Mouse (Mus musculus): ENCODE measurements around the gene Git2. TPM values are rescaled to one million over a fixed set of nuclear protein-coding genes. Genes with fewer than 3 reads are reported as not detected.

Git2 gene
- polyA plus RNA-seq, 1 experiment from 2014 or later: 36.5 TPM

- ATAC-seq (no peak), DNase-seq (ENCODE audit: low spot score) (no peak)
- Histone ChIP-seq H3K9ac (replicated peaks; ENCODE audit: low read depth) (no peak overlapping the region), H3K27ac (ENCODE audit: low read length) (no peak overlapping the region), H3K9me3 (ENCODE audit: low read length) (no peaks in the 10 kb centered on the region), H3K4me2 (replicated peaks; ENCODE audit: low read depth, low read length) (peak overlapping the region; percentile 71), H3K36me3 (ENCODE audit: insufficient read depth, low read length) (no peaks in the 10 kb centered on the region), H3K4me3 (ENCODE audit: low read depth, low read length) (peak overlapping the region; percentile 77; the same call in 1 of the 2 replicates), H3K27me3 (replicated peaks; ENCODE audit: insufficient read depth, low read length) (no peaks in the 10 kb centered on the region), H3K4me1 (ENCODE audit: insufficient read depth, low read depth, low read length) (no peaks in the 10 kb centered on the region; the same call in 1 of the 2 replicates)
- TF ChIP-seq CTCF (IDR thresholded peaks at IDR 0.05) (no peak), EP300 (IDR thresholded peaks at IDR 0.05) (no peak)
- WGBS: 51% methylated on average over 15 of the region's 15 CpGs
Observed at GRCm38 (mm10) chr5:114708491-114708890, 66.8 kb downstream of the Git2 start.

- H3K4me3 ChIP-seq (ENCODE audit: low read depth, low read length): peak within 1 kb of the TSS; percentile 77
- no peaks in the 10 kb centered on the region for H3K27me3 ChIP-seq (replicated peaks; ENCODE audit: insufficient read depth, low read length)
- TF ChIP-seq CTCF (IDR thresholded peaks at IDR 0.05): peak; percentile 88
- TF ChIP-seq EP300 (IDR thresholded peaks at IDR 0.05): peak; percentile 57; the same call in 1 of the 2 replicates
- WGBS: 4% methylated on average over 46 of the region's 49 CpGs
- DNase-seq (ENCODE audit: low spot score) (peak; percentile 94), ATAC-seq (peak; percentile 75)
- H3K4me2 ChIP-seq (replicated peaks; ENCODE audit: low read depth, low read length): peak within 1 kb of the TSS; percentile 71
- no peak within 1 kb of the TSS for H3K27ac ChIP-seq (ENCODE audit: low read length)
- peak within 1 kb of the TSS; percentile 57 for H3K9ac ChIP-seq (replicated peaks; ENCODE audit: low read depth)
- no peaks in the 10 kb centered on the region for H3K36me3 ChIP-seq (ENCODE audit: insufficient read depth, low read length)
- no peaks in the 10 kb centered on the region; the same call in 1 of the 2 replicates for H3K4me1 ChIP-seq (ENCODE audit: insufficient read depth, low read depth, low read length)
- no peaks in the 10 kb centered on the region for H3K9me3 ChIP-seq (ENCODE audit: low read length)
Observed at GRCm38 (mm10) chr5:114707265-114708068, 67.8 kb downstream of the Git2 start, which contains the start of gene Tchp. TSS of gene Tchp (plus strand) at chr5:114707760.

DNA sequence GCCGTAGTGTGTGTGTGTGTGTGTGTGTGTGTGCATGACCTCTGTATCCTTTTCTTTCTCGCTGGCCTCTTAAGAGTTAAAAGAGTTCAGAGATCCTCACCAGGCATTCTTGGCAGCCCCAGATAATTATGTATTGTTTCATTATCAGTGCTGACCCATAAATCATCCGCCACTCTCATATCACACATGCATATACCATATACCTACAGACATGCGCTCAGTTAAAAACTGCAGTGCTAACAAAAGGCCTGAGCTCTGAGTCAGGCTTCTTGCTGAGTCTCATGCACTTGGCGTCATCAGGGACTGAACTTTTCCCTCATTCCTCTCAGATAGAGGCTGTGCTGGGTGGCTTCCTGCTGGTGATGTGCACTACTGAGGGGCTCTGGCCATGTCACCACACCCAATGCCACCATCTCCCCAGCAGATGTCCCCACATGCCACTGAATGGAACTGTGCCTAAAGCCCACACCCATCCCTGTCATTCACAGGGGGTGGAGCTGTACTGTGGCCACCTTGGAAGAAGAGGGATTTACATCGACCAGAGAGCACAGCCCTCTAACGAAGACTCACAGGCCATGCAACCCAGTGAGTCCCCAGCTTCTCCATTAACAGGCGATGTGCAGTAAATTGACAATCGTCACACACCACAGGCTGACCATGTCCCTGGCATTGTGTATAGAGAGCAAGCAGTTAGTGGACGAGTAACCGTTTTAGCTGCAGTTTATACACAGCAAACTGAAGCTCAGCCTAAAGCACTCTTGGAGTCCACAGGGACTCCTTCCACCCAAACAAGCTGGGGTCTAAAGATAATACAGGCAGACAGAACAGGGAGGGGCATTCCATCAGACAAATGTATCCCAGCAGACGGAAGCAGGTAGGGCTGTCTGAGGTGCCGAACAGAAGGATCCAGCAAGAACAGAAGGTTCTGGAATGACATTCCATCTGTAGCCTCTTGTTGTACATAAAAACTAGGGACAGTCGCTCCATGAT, 72.6 kb downstream of the Git2 start:
- no peaks in the 10 kb centered on the region for H3K9me3 ChIP-seq (ENCODE audit: low read length)
- no peak for TF ChIP-seq EP300 (IDR thresholded peaks at IDR 0.05)
- TF ChIP-seq CTCF (IDR thresholded peaks at IDR 0.05): peak; percentile 77
- H3K4me3 ChIP-seq (ENCODE audit: low read depth, low read length): no peak overlapping the region
- no peak overlapping the region for H3K9ac ChIP-seq (replicated peaks; ENCODE audit: low read depth)
- no peaks in the 10 kb centered on the region for H3K36me3 ChIP-seq (ENCODE audit: insufficient read depth, low read length)
- H3K4me1 ChIP-seq (ENCODE audit: insufficient read depth, low read depth, low read length): no peaks in the 10 kb centered on the region
- WGBS: 56% methylated on average over 14 of the region's 14 CpGs
- DNase-seq (ENCODE audit: low spot score) (peak; percentile 55), ATAC-seq (peak; percentile 77)
- no peak overlapping the region for H3K4me2 ChIP-seq (replicated peaks; ENCODE audit: low read depth, low read length)
- H3K27ac ChIP-seq (ENCODE audit: low read length): no peak overlapping the region
- H3K27me3 ChIP-seq (replicated peaks; ENCODE audit: insufficient read depth, low read length): no peaks in the 10 kb centered on the region

DNA sequence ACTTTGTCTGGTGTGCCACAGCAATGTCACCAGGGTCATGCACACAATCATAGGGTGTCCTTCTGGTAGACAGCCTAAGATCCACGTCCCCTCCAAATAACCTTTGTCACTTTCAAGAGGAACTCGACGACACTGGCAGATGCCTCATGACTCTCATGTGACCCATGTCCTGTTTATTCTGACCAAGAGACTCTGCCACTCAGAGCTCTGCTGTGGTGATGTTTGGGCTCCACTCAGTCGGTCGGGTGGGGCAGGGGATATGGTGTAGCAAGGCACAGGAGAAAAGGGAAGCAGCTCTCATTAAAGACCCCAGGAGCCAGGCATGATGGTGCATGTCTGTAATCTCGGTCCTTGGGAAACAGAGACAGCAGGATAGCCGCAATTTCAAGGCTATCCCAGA, 76.3 kb downstream of the Git2 start:
- no peak overlapping the region for H3K4me2 ChIP-seq (replicated peaks; ENCODE audit: low read depth, low read length)
- no peaks in the 10 kb centered on the region for H3K4me1 ChIP-seq (ENCODE audit: insufficient read depth, low read depth, low read length)
- H3K27me3 ChIP-seq (replicated peaks; ENCODE audit: insufficient read depth, low read length): 0 out of 2 replicates have a peak, but pooled peaks cover under 1% of the 10 kb centered on the region
- WGBS: 32% methylated on average over 7 of the region's 7 CpGs
- H3K9ac ChIP-seq (replicated peaks; ENCODE audit: low read depth): no peak overlapping the region
- no peak overlapping the region for H3K4me3 ChIP-seq (ENCODE audit: low read depth, low read length)
- no peaks in the 10 kb centered on the region for H3K9me3 ChIP-seq (ENCODE audit: low read length)
- no peak for TF ChIP-seq CTCF (IDR thresholded peaks at IDR 0.05)
- TF ChIP-seq EP300 (IDR thresholded peaks at IDR 0.05): no peak
- ATAC-seq: peak; percentile 64
- no peaks in the 10 kb centered on the region for H3K36me3 ChIP-seq (ENCODE audit: insufficient read depth, low read length)
- no peak overlapping the region for H3K27ac ChIP-seq (ENCODE audit: low read length)
- peak; percentile 42 for DNase-seq (ENCODE audit: low spot score)

- ATAC-seq (no peak), DNase-seq (ENCODE audit: low spot score) (no peak)
Observed at GRCm38 (mm10) chr5:114698044-114698746, 77.1 kb downstream of the Git2 start.

More at GRCm38 (mm10) chr5:114698044-114698746, 77.1 kb downstream of the Git2 start:
- Histone ChIP-seq H3K27ac (ENCODE audit: low read length) (no peak overlapping the region), H3K9ac (replicated peaks; ENCODE audit: low read depth) (no peak overlapping the region), H3K9me3 (ENCODE audit: low read length) (no peaks in the 10 kb centered on the region), H3K4me2 (replicated peaks; ENCODE audit: low read depth, low read length) (no peak overlapping the region), H3K27me3 (replicated peaks; ENCODE audit: insufficient read depth, low read length) (0 out of 2 replicates have a peak, but pooled peaks cover 2% of the 10 kb centered on the region), H3K4me3 (ENCODE audit: low read depth, low read length) (no peak overlapping the region), H3K36me3 (ENCODE audit: insufficient read depth, low read length) (no peaks in the 10 kb centered on the region), H3K4me1 (ENCODE audit: insufficient read depth, low read depth, low read length) (no peaks in the 10 kb centered on the region)
- 79% methylated on average over 19 of the region's 19 CpGs for WGBS
- TF ChIP-seq CTCF (IDR thresholded peaks at IDR 0.05) (no peak), EP300 (IDR thresholded peaks at IDR 0.05) (no peak)
